Mouse (Mus musculus): ENCODE data around the gene Tnfsf8. TPM values are rescaled to one million over a fixed set of nuclear protein-coding genes. Genes with fewer than 3 reads are reported as not detected.

Gene Tnfsf8
- polyA plus RNA-seq, 2 experiments: 0.04 to 0.06 TPM

DNA sequence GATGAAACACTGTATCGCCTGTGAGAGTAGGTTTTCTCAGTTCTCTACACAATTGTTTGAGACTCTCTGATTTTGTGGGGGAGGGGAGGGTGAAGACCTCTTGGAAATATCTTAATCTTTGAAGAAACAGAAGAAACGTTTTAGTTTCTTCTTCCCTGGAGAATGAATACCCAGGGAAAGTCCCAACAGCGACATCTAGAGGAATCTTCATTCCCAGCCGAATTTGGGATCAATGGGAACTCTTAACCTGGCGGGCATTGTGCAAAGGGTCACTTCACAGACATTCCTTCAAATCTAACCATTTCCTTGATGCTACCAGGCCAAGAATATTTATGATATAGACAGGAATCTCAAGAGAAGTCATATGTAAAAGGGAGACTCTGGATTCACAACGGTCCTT lies 17.2 kb downstream of the Tnfsf8 start:
- Histone ChIP-seq H3K36me3 (ENCODE audit: control insufficient read depth, insufficient read depth, low read length) (no peaks in the 10 kb centered on the region), H3K9me3 (ENCODE audit: control insufficient read depth, low read length) (no peaks in the 10 kb centered on the region), H3K4me3 (replicated peaks; ENCODE audit: low read length) (no peak overlapping the region), H3K9ac (ENCODE audit: low read depth, low read length, severe bottlenecking) (no peak overlapping the region), H3K27ac (replicated peaks; ENCODE audit: low read depth, low read length) (no peak overlapping the region), H3K4me2 (replicated peaks; ENCODE audit: low read depth, low read length, severe bottlenecking) (no peak overlapping the region), H3K4me1 (ENCODE audit: control insufficient read depth, insufficient read depth, low read length) (no peaks in the 10 kb centered on the region), H3K27me3 (ENCODE audit: control insufficient read depth, insufficient read depth, low read length) (no peaks in the 10 kb centered on the region)
- 29% methylated on average over 6 of the region's 6 CpGs for WGBS
- TF ChIP-seq POLR2A (IDR thresholded peaks at IDR 0.05; ENCODE audit: borderline replicate concordance, extremely low read depth, insufficient read depth, insufficient read length): no peak
- ATAC-seq (ENCODE audit: low FRiP score, low read depth): no peak
- DNase-seq (ENCODE audit: low spot score): peak; percentile 59

DNA sequence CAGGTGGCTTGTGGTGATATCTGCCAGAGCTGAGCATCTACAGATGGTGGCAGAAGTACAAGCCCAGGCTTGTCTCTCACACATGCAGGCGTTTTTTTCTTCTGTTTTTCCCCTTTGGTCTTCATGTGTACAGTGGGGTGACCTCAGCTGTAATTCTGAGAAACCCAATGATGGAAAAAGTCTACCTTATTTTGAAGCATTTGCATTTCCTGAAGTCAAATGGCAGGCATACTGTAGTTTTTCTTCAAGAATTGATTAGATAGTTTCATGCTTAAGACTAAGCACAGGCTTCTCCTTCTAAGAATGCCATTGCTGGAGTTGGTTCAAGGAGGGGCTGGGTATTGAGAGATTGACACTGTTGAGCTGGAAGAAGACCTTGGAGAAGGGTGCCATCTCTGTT lies 18.9 kb downstream of the Tnfsf8 start:
- TF ChIP-seq POLR2A (IDR thresholded peaks at IDR 0.05; ENCODE audit: borderline replicate concordance, extremely low read depth, insufficient read depth, insufficient read length): no peak
- ATAC-seq (ENCODE audit: low FRiP score, low read depth) (no peak), DNase-seq (ENCODE audit: low spot score) (no peak)
- no peaks in the 10 kb centered on the region for H3K4me1 ChIP-seq (ENCODE audit: control insufficient read depth, insufficient read depth, low read length)
- H3K27ac ChIP-seq (replicated peaks; ENCODE audit: low read depth, low read length): no peak overlapping the region
- H3K27me3 ChIP-seq (ENCODE audit: control insufficient read depth, insufficient read depth, low read length): no peaks in the 10 kb centered on the region
- H3K9me3 ChIP-seq (ENCODE audit: control insufficient read depth, low read length): no peaks in the 10 kb centered on the region
- no peak overlapping the region for H3K4me3 ChIP-seq (replicated peaks; ENCODE audit: low read length)
- H3K9ac ChIP-seq (ENCODE audit: low read depth, low read length, severe bottlenecking): no peak overlapping the region
- H3K4me2 ChIP-seq (replicated peaks; ENCODE audit: low read depth, low read length, severe bottlenecking): no peak overlapping the region
- H3K36me3 ChIP-seq (ENCODE audit: control insufficient read depth, insufficient read depth, low read length): no peaks in the 10 kb centered on the region
- WGBS: 44% methylated on average over 1 of the region's 1 CpGs

DNA sequence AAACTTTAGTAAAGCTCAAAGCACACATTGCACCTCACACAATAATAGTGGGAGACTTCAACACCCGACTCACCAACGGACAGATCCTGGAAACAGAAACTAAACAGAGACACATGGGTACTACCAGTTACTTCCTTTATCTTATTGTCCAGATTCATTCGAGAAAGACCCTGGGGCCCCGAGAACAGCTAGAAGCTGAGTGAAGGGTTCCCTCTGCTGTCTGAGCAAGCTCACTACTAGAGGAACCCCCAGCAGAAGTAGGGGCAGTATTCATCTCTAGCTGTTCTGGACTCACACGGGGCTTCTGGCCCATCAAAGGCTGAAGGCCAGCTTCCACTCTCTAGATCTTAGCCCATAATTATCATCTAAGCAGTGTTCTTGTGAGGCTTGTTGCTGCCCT lies 20.7 kb downstream of the Tnfsf8 start:
- Histone ChIP-seq H3K27ac (replicated peaks; ENCODE audit: low read depth, low read length) (no peak overlapping the region), H3K9me3 (ENCODE audit: control insufficient read depth, low read length) (no peaks in the 10 kb centered on the region), H3K27me3 (ENCODE audit: control insufficient read depth, insufficient read depth, low read length) (no peaks in the 10 kb centered on the region), H3K4me3 (replicated peaks; ENCODE audit: low read length) (no peak overlapping the region), H3K4me2 (replicated peaks; ENCODE audit: low read depth, low read length, severe bottlenecking) (no peak overlapping the region), H3K9ac (ENCODE audit: low read depth, low read length, severe bottlenecking) (no peak overlapping the region), H3K36me3 (ENCODE audit: control insufficient read depth, insufficient read depth, low read length) (no peaks in the 10 kb centered on the region), H3K4me1 (ENCODE audit: control insufficient read depth, insufficient read depth, low read length) (no peaks in the 10 kb centered on the region)
- TF ChIP-seq POLR2A (IDR thresholded peaks at IDR 0.05; ENCODE audit: borderline replicate concordance, extremely low read depth, insufficient read depth, insufficient read length): no peak
- WGBS: 59% methylated on average over 5 of the region's 5 CpGs
- ATAC-seq (ENCODE audit: low FRiP score, low read depth) (no peak), DNase-seq (ENCODE audit: low spot score) (no peak)

DNA sequence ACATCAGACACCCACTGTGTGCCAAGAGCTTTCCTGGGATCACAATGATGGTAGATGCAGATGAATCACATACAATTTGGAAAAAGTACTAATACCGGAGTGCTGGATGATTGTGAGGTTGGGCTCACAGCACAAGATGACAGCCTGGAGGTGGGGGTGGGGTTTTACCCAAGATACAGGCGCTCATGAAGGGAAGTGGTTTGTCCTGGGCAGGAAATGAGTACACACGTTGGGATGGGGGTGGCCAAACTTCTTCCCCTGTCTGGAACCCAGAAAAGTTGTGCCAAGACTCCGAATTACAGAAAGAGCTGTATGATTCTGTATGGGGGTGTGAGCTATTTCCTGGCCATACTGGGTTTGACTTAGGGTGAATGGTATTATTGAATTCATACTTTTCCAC lies 38.0 kb downstream of the Tnfsf8 start:
- 71% methylated on average over 4 of the region's 4 CpGs for WGBS
- no peak overlapping the region for H3K4me3 ChIP-seq (replicated peaks; ENCODE audit: low read length)
- TF ChIP-seq POLR2A (IDR thresholded peaks at IDR 0.05; ENCODE audit: borderline replicate concordance, extremely low read depth, insufficient read depth, insufficient read length): no peak
- no peaks in the 10 kb centered on the region for H3K36me3 ChIP-seq (ENCODE audit: control insufficient read depth, insufficient read depth, low read length)
- H3K9ac ChIP-seq (ENCODE audit: low read depth, low read length, severe bottlenecking): no peak overlapping the region
- DNase-seq (ENCODE audit: low spot score) (no peak), ATAC-seq (ENCODE audit: low FRiP score, low read depth) (no peak)
- H3K9me3 ChIP-seq (ENCODE audit: control insufficient read depth, low read length): no peaks in the 10 kb centered on the region
- H3K4me2 ChIP-seq (replicated peaks; ENCODE audit: low read depth, low read length, severe bottlenecking): no peak overlapping the region
- H3K27me3 ChIP-seq (ENCODE audit: control insufficient read depth, insufficient read depth, low read length): no peaks in the 10 kb centered on the region
- H3K4me1 ChIP-seq (ENCODE audit: control insufficient read depth, insufficient read depth, low read length): no peaks in the 10 kb centered on the region
- H3K27ac ChIP-seq (replicated peaks; ENCODE audit: low read depth, low read length): no peak overlapping the region

DNA sequence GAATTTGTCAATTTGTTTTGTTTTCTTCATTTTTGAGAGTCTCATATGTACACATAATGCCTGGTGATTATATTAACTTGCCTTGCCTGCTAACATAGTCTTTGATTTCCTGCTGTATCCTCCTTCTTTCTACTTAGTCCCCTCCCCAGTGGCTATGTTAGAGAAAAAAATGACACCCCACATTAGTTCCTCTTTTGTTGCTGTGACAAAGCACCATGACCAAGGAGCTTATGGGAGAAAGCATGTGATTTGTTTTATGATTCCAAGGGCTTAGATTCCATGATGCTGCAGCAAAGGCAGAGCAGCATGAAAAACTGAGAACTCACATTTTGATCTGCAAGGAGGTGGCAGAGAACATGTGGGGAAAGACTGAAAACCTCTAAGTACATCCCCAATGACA lies 43.6 kb downstream of the Tnfsf8 start:
- no peak for ATAC-seq (ENCODE audit: low FRiP score, low read depth)

DNA sequence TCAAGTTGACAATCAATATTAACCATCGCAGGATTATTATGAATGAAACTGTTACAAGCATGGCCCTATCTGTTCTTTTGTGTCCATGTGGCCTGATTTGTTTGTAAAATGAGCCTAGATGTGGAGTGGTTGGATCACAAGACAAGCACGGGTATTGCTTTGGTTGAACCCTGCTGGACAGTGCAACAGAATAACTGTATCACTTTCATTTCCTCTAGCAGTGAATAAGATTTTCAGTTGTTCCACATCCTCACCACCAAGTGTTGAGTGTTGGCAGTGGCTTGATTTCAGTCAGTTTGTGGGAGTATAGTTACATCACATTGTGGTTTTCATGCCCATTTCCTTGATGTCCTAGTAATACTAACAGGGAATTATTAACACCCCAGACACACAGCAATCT lies 45.5 kb downstream of the Tnfsf8 start:
- no peaks in the 10 kb centered on the region for H3K4me1 ChIP-seq (ENCODE audit: control insufficient read depth, insufficient read depth, low read length)
- H3K36me3 ChIP-seq (ENCODE audit: control insufficient read depth, insufficient read depth, low read length): no peaks in the 10 kb centered on the region
- ATAC-seq (ENCODE audit: low FRiP score, low read depth) (no peak), DNase-seq (ENCODE audit: low spot score) (no peak)
- no peak overlapping the region for H3K4me3 ChIP-seq (replicated peaks; ENCODE audit: low read length)
- H3K27me3 ChIP-seq (ENCODE audit: control insufficient read depth, insufficient read depth, low read length): no peaks in the 10 kb centered on the region
- no peak overlapping the region for H3K27ac ChIP-seq (replicated peaks; ENCODE audit: low read depth, low read length)
- H3K4me2 ChIP-seq (replicated peaks; ENCODE audit: low read depth, low read length, severe bottlenecking): no peak overlapping the region
- WGBS: 85% methylated on average over 2 of the region's 2 CpGs
- H3K9me3 ChIP-seq (ENCODE audit: control insufficient read depth, low read length): no peaks in the 10 kb centered on the region
- H3K9ac ChIP-seq (ENCODE audit: low read depth, low read length, severe bottlenecking): no peak overlapping the region
- TF ChIP-seq POLR2A (IDR thresholded peaks at IDR 0.05; ENCODE audit: borderline replicate concordance, extremely low read depth, insufficient read depth, insufficient read length): no peak

More for the DNA sequence above, 43.6 kb downstream of the Tnfsf8 start:
- H3K4me2 ChIP-seq (replicated peaks; ENCODE audit: low read depth, low read length, severe bottlenecking): no peak overlapping the region
- H3K9ac ChIP-seq (ENCODE audit: low read depth, low read length, severe bottlenecking): no peak overlapping the region
- no peaks in the 10 kb centered on the region for H3K36me3 ChIP-seq (ENCODE audit: control insufficient read depth, insufficient read depth, low read length)
- no peaks in the 10 kb centered on the region for H3K9me3 ChIP-seq (ENCODE audit: control insufficient read depth, low read length)
- no peak overlapping the region for H3K27ac ChIP-seq (replicated peaks; ENCODE audit: low read depth, low read length)
- DNase-seq (ENCODE audit: low spot score): no peak
- no peak for TF ChIP-seq POLR2A (IDR thresholded peaks at IDR 0.05; ENCODE audit: borderline replicate concordance, extremely low read depth, insufficient read depth, insufficient read length)
- no peaks in the 10 kb centered on the region for H3K27me3 ChIP-seq (ENCODE audit: control insufficient read depth, insufficient read depth, low read length)
- no peaks in the 10 kb centered on the region for H3K4me1 ChIP-seq (ENCODE audit: control insufficient read depth, insufficient read depth, low read length)
- H3K4me3 ChIP-seq (replicated peaks; ENCODE audit: low read length): no peak overlapping the region

All from limb, embryonic 14.5 days (tissue).